Mouse (Mus musculus) bone marrow, adult 2 months (tissue): ENCODE results near the gene Gm21992.
"Not testable (repeated sequence)": the region's sequence is repeated elsewhere in the genome, so short reads cannot be mapped to it uniquely, and the experiment has no call there.

Experiments
- CTCF ChIP-seq: fragments of 200-500 bp; IDR thresholded peaks from 2 replicates; pipeline ENCODE4 v1.5.1; 2011; ENCODE audit warnings: low read length, control low read depth; ENCODE audit not compliant: control insufficient read depth, insufficient read depth
- POLR2A ChIP-seq: fragments of 200-500 bp; IDR thresholded peaks from 2 replicates; pipeline ENCODE4 v1.6.1; 2011; ENCODE audit warnings: low read depth, mild to moderate bottlenecking, control low read depth, low read length, borderline replicate concordance; ENCODE audit not compliant: control insufficient read depth

DNA sequence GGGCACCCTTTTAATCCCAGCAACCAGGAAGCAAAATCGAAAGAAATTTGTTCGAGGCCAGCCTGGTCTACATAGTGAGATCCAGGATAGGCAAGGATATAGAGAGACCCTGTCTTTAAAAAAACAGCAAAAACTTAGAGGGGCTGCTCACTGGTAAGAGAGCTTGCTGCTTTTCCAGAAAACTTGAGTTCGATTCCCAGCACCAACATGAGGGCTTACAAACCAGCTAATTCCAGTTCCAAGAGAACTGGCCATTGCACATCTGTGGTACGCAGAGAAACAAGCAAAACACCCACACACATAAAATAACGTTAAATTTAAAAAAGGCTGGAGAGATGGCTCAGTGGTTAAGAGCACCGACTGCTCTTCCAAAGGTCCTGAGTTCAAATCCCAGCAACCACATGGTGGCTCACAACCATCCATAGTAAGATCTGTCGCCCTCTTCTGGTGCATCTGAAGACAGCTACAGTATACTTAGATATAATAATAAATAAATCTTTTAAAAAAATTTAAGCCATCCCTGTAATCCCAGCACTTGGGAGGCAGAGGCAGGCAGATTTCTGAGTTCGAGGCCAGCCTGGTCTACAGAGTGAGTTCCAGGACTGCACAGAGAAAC lies 1.0 kb upstream of the Gm21992 start:
- not testable (repeated sequence) for TF ChIP-seq CTCF, POLR2A
